Mouse (Mus musculus) hindbrain, embryonic 12.5 days (tissue): ENCODE results near the gene Klhl29. TPM values are rescaled to one million over a fixed set of nuclear protein-coding genes. Genes with fewer than 3 reads are reported as not detected.

ENCODE experiments used
- ATAC-seq: fragments of 200-750 bp; cut with Nextera tagmentation; 2 replicates; pipeline ENCODE4 v1.8.0; 2017; ENCODE audit warnings: moderate TSS enrichment; ENCODE audit not compliant: low FRiP score
- H3K27ac ChIP-seq: fragments of 300-500 bp; sonication (generic); 2 replicates; pipeline ENCODE4 v1.5.1; 2016; ENCODE audit warnings: mild to moderate bottlenecking
- H3K27me3 ChIP-seq: fragments of 300-500 bp; sonication (generic); 2 replicates; pipeline ENCODE4 v1.6.1; 2016; ENCODE audit warnings: mild to moderate bottlenecking
- H3K36me3 ChIP-seq: fragments of 300-500 bp; sonication (generic); 2 replicates; pipeline ENCODE4 v1.6.1; 2016; ENCODE audit warnings: mild to moderate bottlenecking
- H3K4me1 ChIP-seq: fragments of 300-500 bp; sonication (generic); 2 replicates; pipeline ENCODE4 v1.6.1; 2016
- H3K4me2 ChIP-seq: fragments of 300-500 bp; sonication (generic); replicated peaks from 2 replicates; pipeline ENCODE4 v1.6.1; 2016; ENCODE audit warnings: mild to moderate bottlenecking
- H3K4me3 ChIP-seq: fragments of 300-500 bp; sonication (generic); 2 replicates; pipeline ENCODE4 v1.5.1; 2016; ENCODE audit warnings: mild to moderate bottlenecking
- H3K9ac ChIP-seq: fragments of 300-500 bp; sonication (generic); 2 replicates; pipeline ENCODE4 v1.6.1; 2016; ENCODE audit warnings: mild to moderate bottlenecking, moderate library complexity
- H3K9me3 ChIP-seq: fragments of 300-500 bp; sonication (generic); replicated peaks from 2 replicates; pipeline ENCODE4 v1.6.1; 2016; ENCODE audit warnings: mild to moderate bottlenecking
- WGBS: fragments of 180-500 bp; shearing (Covaris S2); methylation state at CpG from one replicate; pipeline ENCODE4 v1.1.7; 2016; 5-methylcytosine and 5-hydroxymethylcytosine counted together
- polyA plus RNA-seq: library from polyadenylated mRNA; unstranded; fragments of >200 nt; fragmentation: Nextera tagmentation; extraction: Ambion mirVana; gene quantifications from 2 replicates; pipeline ENCODE4 v1.2.1, GENCODE M21; 2016

The Klhl29 gene
- polyA plus RNA-seq, 1 experiment from 2014 or later = 4.2 TPM

- Histone ChIP-seq H3K36me3 (no peaks in the 10 kb centered on the region), H3K27ac (no peak overlapping the region), H3K4me1 (peaks cover 9% of the 10 kb centered on the region), H3K9ac (no peak overlapping the region), H3K27me3 (no peaks in the 10 kb centered on the region), H3K9me3 (no peaks in the 10 kb centered on the region), H3K4me3 (no peak overlapping the region), H3K4me2 (no peak overlapping the region)
- no peak for ATAC-seq
- WGBS = 74% methylated on average over 5 of the region's 5 CpGs
Observed at GRCm38 (mm10) chr12:5116605-5117004, 258.9 kb downstream of the Klhl29 start.

GRCm38 (mm10) chr12:5114631-5115030 lies 260.9 kb downstream of the Klhl29 start:
- Histone ChIP-seq H3K27me3 (no peaks in the 10 kb centered on the region), H3K27ac (no peak overlapping the region), H3K4me2 (no peak overlapping the region), H3K36me3 (no peaks in the 10 kb centered on the region), H3K9me3 (no peaks in the 10 kb centered on the region), H3K4me3 (no peak overlapping the region), H3K4me1 (peaks cover under 1% of the 10 kb centered on the region; the same call in 1 of the 2 replicates), H3K9ac (no peak overlapping the region)
- ATAC-seq = no peak
- WGBS = 79% methylated on average over 4 of the region's 4 CpGs

GRCm38 (mm10) chr12:5111343-5111742 lies 264.1 kb downstream of the Klhl29 start:
- no peaks in the 10 kb centered on the region for H3K9me3 ChIP-seq
- H3K27ac ChIP-seq = no peak overlapping the region
- H3K4me3 ChIP-seq = no peak overlapping the region
- no peaks in the 10 kb centered on the region for H3K27me3 ChIP-seq
- WGBS = 62% methylated on average over 3 of the region's 3 CpGs
- 0 out of 2 replicates have a peak, but pooled peaks cover 6% of the 10 kb centered on the region for H3K4me1 ChIP-seq
- H3K36me3 ChIP-seq = no peaks in the 10 kb centered on the region
- no peak overlapping the region for H3K4me2 ChIP-seq
- no peak overlapping the region for H3K9ac ChIP-seq
- no peak for ATAC-seq

GRCm38 (mm10) chr12:5108613-5109012 lies 266.9 kb downstream of the Klhl29 start:
- 0 out of 2 replicates have a peak, but pooled peaks cover 6% of the 10 kb centered on the region for H3K4me1 ChIP-seq
- H3K36me3 ChIP-seq = no peaks in the 10 kb centered on the region; the same call in 1 of the 2 replicates
- no peak overlapping the region for H3K4me2 ChIP-seq
- H3K27ac ChIP-seq = peak overlapping the region; percentile 24; the same call in 1 of the 2 replicates
- no peaks in the 10 kb centered on the region for H3K9me3 ChIP-seq
- H3K27me3 ChIP-seq = no peaks in the 10 kb centered on the region
- no peak overlapping the region for H3K4me3 ChIP-seq
- peak; percentile 67 for ATAC-seq
- H3K9ac ChIP-seq = no peak overlapping the region
- WGBS = 64% methylated on average over 6 of the region's 6 CpGs

DNA sequence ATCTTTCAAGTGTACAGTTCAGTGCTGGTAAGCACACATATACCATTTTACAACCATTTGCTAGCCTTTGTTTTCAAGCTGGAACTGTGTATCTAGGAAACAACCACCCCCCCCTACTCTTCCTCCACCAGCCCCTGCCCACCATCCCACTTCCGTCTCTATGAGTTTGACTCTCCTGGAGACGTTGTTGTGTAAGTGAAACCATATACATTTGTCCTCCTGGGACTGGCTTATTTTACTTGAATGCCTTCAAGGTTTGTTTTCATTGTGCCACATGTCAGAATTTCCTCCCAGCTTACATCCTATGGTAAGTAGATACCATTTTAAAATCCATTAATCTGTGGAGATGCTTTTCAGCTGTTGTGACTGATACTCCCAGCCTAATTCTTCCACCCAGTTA lies 267.7 kb downstream of the Klhl29 start:
- ATAC-seq = no peak
- Histone ChIP-seq H3K4me3 (no peak overlapping the region), H3K27ac (0 out of 2 replicates have a peak overlapping the region, but pooled peaks have one; percentile 24), H3K36me3 (no peaks in the 10 kb centered on the region; the same call in 1 of the 2 replicates), H3K9ac (no peak overlapping the region), H3K27me3 (no peaks in the 10 kb centered on the region), H3K4me2 (no peak overlapping the region), H3K9me3 (no peaks in the 10 kb centered on the region), H3K4me1 (0 out of 2 replicates have a peak, but pooled peaks cover 6% of the 10 kb centered on the region)
- 66% methylated on average over 2 of the region's 2 CpGs for WGBS

GRCm38 (mm10) chr12:5104422-5105052 lies 270.9 kb downstream of the Klhl29 start:
- H3K27ac ChIP-seq = no peak overlapping the region
- H3K9ac ChIP-seq = no peak overlapping the region
- H3K36me3 ChIP-seq = no peaks in the 10 kb centered on the region; the same call in 1 of the 2 replicates
- no peak overlapping the region for H3K4me3 ChIP-seq
- ATAC-seq = no peak
- H3K4me2 ChIP-seq = no peak overlapping the region
- H3K9me3 ChIP-seq = no peaks in the 10 kb centered on the region
- no peaks in the 10 kb centered on the region for H3K27me3 ChIP-seq
- H3K4me1 ChIP-seq = peaks cover 12% of the 10 kb centered on the region; the same call in 1 of the 2 replicates
- WGBS = 94% methylated on average over 9 of the region's 9 CpGs

DNA sequence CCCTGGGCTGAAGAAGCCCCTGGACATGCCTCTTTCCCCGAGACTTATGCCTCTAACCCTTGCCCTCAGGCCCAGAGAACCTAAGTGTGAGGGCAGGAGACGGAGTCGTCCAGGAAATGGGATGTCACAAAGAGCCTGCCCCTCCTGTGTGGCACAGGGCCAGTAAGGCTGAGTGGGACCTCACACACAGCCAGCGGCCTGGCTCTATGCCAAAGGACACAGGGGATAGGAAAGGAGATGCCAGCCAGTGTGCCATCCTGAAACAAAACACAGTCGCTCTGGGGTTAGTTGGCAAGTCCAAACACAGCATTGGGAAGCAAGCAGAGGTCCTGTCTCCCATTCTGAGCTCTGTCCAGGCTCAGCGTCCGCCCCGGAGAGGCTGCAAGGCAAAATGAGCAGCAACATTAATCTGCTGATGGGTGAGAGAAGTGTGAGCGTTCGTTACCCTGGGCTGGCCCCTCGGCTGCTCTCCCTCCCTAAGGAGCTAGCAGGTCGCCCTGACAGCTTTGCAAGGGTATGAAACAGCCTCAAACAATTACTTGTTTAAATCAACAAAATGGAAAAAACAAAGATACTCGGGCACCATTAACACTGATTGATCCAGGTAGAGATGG lies 274.0 kb downstream of the Klhl29 start:
- ATAC-seq = peak; percentile 55; the same call in 1 of the 2 replicates
- Histone ChIP-seq H3K9me3 (no peaks in the 10 kb centered on the region), H3K27me3 (no peaks in the 10 kb centered on the region), H3K4me3 (no peak overlapping the region), H3K27ac (no peak overlapping the region), H3K36me3 (peaks cover 3% of the 10 kb centered on the region; the same call in 1 of the 2 replicates), H3K9ac (no peak overlapping the region), H3K4me2 (no peak overlapping the region), H3K4me1 (peaks cover 6% of the 10 kb centered on the region; the same call in 1 of the 2 replicates)
- WGBS = 75% methylated on average over 13 of the region's 13 CpGs

DNA sequence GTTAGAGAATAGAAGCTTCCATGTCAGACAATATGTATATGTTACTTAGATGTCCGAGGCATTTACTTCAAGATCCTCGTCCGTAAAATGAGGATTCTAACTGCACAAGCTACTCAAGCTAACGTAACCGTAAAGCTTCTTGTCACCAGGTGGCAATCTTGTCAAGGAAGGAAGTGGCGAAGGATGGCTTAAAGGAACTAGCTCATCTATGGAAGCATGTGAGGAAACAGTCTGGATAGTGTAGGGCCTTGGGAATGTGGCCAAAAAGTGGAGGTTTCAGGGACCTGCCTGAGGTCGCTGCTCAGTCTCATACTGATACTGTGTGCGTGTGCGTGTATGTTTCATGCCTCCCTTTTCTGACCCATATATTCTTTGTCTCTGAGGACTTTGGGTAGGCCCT lies 275.9 kb downstream of the Klhl29 start:
- Histone ChIP-seq H3K9me3 (no peaks in the 10 kb centered on the region), H3K36me3 (peaks cover 7% of the 10 kb centered on the region; the same call in 1 of the 2 replicates), H3K27me3 (no peaks in the 10 kb centered on the region), H3K4me2 (no peak overlapping the region), H3K4me1 (peaks cover 6% of the 10 kb centered on the region; the same call in 1 of the 2 replicates), H3K9ac (no peak overlapping the region), H3K4me3 (no peak overlapping the region), H3K27ac (no peak overlapping the region)
- 85% methylated on average over 9 of the region's 9 CpGs for WGBS
- ATAC-seq = no peak

DNA sequence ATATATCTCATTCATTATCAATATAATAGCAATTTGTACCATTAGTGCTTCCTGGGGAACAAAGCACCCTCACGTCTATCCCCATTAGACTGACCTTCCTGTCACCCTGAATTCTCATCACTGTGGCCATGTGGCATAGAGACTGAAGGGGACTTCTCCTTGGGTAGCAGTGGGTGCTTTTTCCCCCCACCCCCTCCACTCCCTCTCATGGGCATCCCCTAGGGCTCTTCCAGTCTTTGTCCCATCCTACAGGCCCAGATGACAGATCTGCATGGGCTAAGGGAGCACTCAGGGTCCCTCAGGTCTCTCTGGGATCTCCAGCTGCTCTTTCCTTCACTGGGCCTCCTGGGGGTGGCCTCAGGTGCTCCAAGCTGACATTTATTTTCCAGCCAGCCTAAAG lies 286.8 kb downstream of the Klhl29 start:
- Histone ChIP-seq H3K36me3 (peaks cover 33% of the 10 kb centered on the region), H3K27ac (peak overlapping the region; percentile 85), H3K27me3 (no peaks in the 10 kb centered on the region), H3K4me3 (no peak overlapping the region), H3K4me1 (peaks cover 27% of the 10 kb centered on the region), H3K9me3 (no peaks in the 10 kb centered on the region), H3K4me2 (no peak overlapping the region), H3K9ac (no peak overlapping the region)
- WGBS = 27% methylated on average over 1 of the region's 1 CpGs
- peak; percentile 62 for ATAC-seq

GRCm38 (mm10) chr12:5087787-5088519 lies 287.5 kb downstream of the Klhl29 start:
- Histone ChIP-seq H3K4me2 (0 out of 2 replicates have a peak overlapping the region, but pooled peaks have one; percentile 1), H3K9ac (no peak overlapping the region), H3K4me1 (peaks cover 27% of the 10 kb centered on the region), H3K27me3 (no peaks in the 10 kb centered on the region), H3K27ac (peak overlapping the region; percentile 74), H3K9me3 (no peaks in the 10 kb centered on the region), H3K4me3 (no peak overlapping the region), H3K36me3 (peaks cover 35% of the 10 kb centered on the region)
- 32% methylated on average over 10 of the region's 10 CpGs for WGBS
- peak; percentile 84 for ATAC-seq

GRCm38 (mm10) chr12:5084714-5085113 lies 290.8 kb downstream of the Klhl29 start:
- Histone ChIP-seq H3K36me3 (peaks cover 41% of the 10 kb centered on the region), H3K27ac (no peak overlapping the region)
- WGBS = 94% methylated on average over 5 of the region's 5 CpGs

DNA sequence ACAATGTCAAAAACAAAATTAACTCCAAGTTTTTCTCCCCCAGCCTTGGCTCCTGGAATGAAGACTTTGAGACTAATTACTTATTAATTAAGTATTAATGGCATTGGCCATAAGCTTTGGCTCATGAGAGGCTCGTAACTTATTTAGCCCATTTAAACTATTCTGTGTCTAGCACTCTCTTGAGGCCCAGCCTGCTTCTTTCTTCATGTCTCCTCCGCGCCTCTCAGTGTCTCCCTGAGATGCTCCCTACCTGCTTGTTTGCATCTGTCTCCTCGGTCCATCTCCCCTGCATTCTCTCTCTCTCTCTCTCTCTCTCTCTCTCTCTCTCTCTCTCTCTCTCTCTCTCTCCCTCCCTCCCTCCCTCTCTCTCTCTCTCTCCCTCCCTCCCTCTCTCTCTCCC lies 294.0 kb downstream of the Klhl29 start:
- H3K27me3 ChIP-seq = no peaks in the 10 kb centered on the region

More at GRCm38 (mm10) chr12:5084714-5085113, 290.8 kb downstream of the Klhl29 start:
- H3K27me3 ChIP-seq = no peaks in the 10 kb centered on the region
- no peak for ATAC-seq
- H3K9me3 ChIP-seq = no peaks in the 10 kb centered on the region
- no peak overlapping the region for H3K4me2 ChIP-seq
- H3K4me1 ChIP-seq = peaks cover 25% of the 10 kb centered on the region
- H3K9ac ChIP-seq = no peak overlapping the region
- H3K4me3 ChIP-seq = no peak overlapping the region

More for the DNA sequence above, 294.0 kb downstream of the Klhl29 start:
- no peak overlapping the region for H3K4me3 ChIP-seq
- WGBS = 86% methylated on average over 4 of the region's 4 CpGs
- H3K9ac ChIP-seq = no peak overlapping the region
- no peak for ATAC-seq
- no peak overlapping the region for H3K4me2 ChIP-seq
- peaks cover 41% of the 10 kb centered on the region for H3K36me3 ChIP-seq
- H3K4me1 ChIP-seq = no peaks in the 10 kb centered on the region
- no peaks in the 10 kb centered on the region for H3K9me3 ChIP-seq
- H3K27ac ChIP-seq = no peak overlapping the region
